Mouse (Mus musculus) G1E (cell line): ENCODE results near the gene Tmem53.

Source experiments
- CTCF ChIP-seq: IDR thresholded peaks from 2 replicates; pipeline ENCODE4 v1.5.1; 2012; ENCODE audit warnings: low read depth, low read length, inconsistent platforms, mixed read lengths
- GATA1 ChIP-seq: IDR thresholded peaks from 2 replicates; pipeline ENCODE4 v1.6.1; 2012; ENCODE audit warnings: borderline replicate concordance, low read length, inconsistent platforms, mixed read lengths
- GATA2 ChIP-seq: IDR thresholded peaks from 2 replicates; pipeline ENCODE4 v1.6.1; 2012; ENCODE audit warnings: low read depth, low read length, inconsistent platforms, borderline replicate concordance
- POLR2AphosphoS5 ChIP-seq: IDR thresholded peaks from 2 replicates; pipeline ENCODE4 v1.6.1; 2012; ENCODE audit warnings: low read depth, low read length, inconsistent platforms; ENCODE audit not compliant: insufficient replicate concordance
- TAL1 ChIP-seq: conservative IDR thresholded peaks from 2 replicates; pipeline ENCODE4 v1.6.1; 2012; ENCODE audit warnings: low read depth, low read length, inconsistent platforms, mixed read lengths

- TF ChIP-seq CTCF (no peak), TAL1 (no peak), GATA2 (no peak), GATA1 (no peak), POLR2AphosphoS5 (no peak)
Measured at GRCm38 (mm10) chr4:117304239-117305025, 52.7 kb downstream of the Tmem53 start.
